8 mouse cellular contexts compared by ENCODE assay signal in the genomic region with DNA sequence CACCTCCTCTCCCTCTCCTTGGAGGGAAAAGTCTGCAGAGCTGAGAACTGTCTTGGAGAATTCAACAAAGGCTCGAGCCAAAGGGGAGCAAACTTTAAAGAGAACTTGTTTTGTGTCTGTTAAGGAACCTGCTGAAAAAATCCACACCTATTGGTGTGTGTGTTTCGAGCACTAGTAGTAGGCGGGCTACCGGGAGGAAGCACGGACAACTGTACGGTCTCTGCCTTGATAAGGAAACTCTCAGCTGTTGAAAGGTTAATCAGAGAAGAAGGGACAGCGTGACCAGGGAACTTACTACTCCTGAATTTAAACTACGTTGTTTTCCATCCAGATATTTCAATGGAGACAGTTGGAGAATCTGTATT.
DNase-seq lines count a peak whose midpoint lies in the region; ATAC-seq and TF ChIP-seq lines count a peak whose summit lies in the region.

No protein-coding gene starts in this region.

- H3K4me3 ChIP-seq in heart, embryonic 15.5 days = peak overlapping the region; percentile 61
- peak overlapping the region; percentile 79 for H3K4me3 ChIP-seq in G1E (ENCODE audit: low read depth, low read length)
- H3K4me3 ChIP-seq in megakaryocyte, embryonic 14.5 days (replicated peaks) = peak overlapping the region; percentile 98

- peak overlapping the region; percentile 98 for H3K27ac ChIP-seq in heart, embryonic 15.5 days

- peaks cover 78% of the 10 kb centered on the region for H3K4me1 ChIP-seq in heart, embryonic 15.5 days (replicated peaks)
- peaks cover 80% of the 10 kb centered on the region for H3K4me1 ChIP-seq in G1E (ENCODE audit: insufficient read depth, low read depth, low read length)
- peaks cover 81% of the 10 kb centered on the region for H3K4me1 ChIP-seq in megakaryocyte, embryonic 14.5 days

- intact Hi-C loops in heart, postnatal 25 days (cut with DNase I) = loop anchor here (2.0 to 5.0 kb wide), 2 partner anchors 27 to 58 kb away; no protein-coding TSS in a partner anchor
- intact Hi-C loops in left cerebral cortex, postnatal 4 days (cut with DNase I) = no loop called here

- WGBS in heart, embryonic 15.5 days = under 1% methylated on average over 8 of the region's 8 CpGs

- H3K27me3 ChIP-seq in heart, embryonic 15.5 days = no peaks in the 10 kb centered on the region
- H3K27me3 ChIP-seq in G1E (ENCODE audit: insufficient read depth, low read length) = no peaks in the 10 kb centered on the region
- no peaks in the 10 kb centered on the region for H3K27me3 ChIP-seq in megakaryocyte, embryonic 14.5 days (replicated peaks)

- ATAC-seq in heart, embryonic 15.5 days (replicated peaks; ENCODE audit: insufficient number of reproducible peaks, insufficient read depth, low FRiP score, low read depth) = 0 out of 2 replicates have a peak, but pooled peaks have one; percentile 28
- no peak for ATAC-seq in G1E (ENCODE audit: extremely low read depth, insufficient number of reproducible peaks, low FRiP score, poor library complexity, severe bottlenecking)
- ATAC-seq in hematopoietic stem cell, adult 5-6 weeks (replicated peaks in 1 of 2; ENCODE audit: insufficient read depth in 1 of 2, low FRiP score in 2 of 2, low TSS enrichment in 1 of 2, low read depth in 1 of 2, poor library complexity in 2 of 2, severe bottlenecking in 2 of 2) = peak; percentile 22 to 25; a peak in 2 of 4 replicates

- TF ChIP-seq CTCF in G1E (IDR thresholded peaks at IDR 0.05; ENCODE audit: low read depth, low read length) = no peak

- H3K4me2 ChIP-seq in heart, embryonic 15.5 days = peak overlapping the region; percentile 71

- peak overlapping the region; percentile 64 for H3K9ac ChIP-seq in heart, embryonic 15.5 days

- H3K9me3 ChIP-seq in heart, embryonic 15.5 days (replicated peaks) = no peaks in the 10 kb centered on the region
- H3K9me3 ChIP-seq in G1E (replicated peaks) = no peaks in the 10 kb centered on the region
- no peaks in the 10 kb centered on the region for H3K9me3 ChIP-seq in megakaryocyte, embryonic 14.5 days

- H3K36me3 ChIP-seq in heart, embryonic 15.5 days = no peaks in the 10 kb centered on the region; the same call in 1 of the 2 replicates
- H3K36me3 ChIP-seq in G1E (replicated peaks) = peaks cover 22% of the 10 kb centered on the region
- H3K36me3 ChIP-seq in megakaryocyte, embryonic 14.5 days (replicated peaks; ENCODE audit: low read length) = peaks cover 27% of the 10 kb centered on the region

- DNase-seq in heart, postnatal 25 days (ENCODE audit: low spot score) = no peak
- DNase-seq in G1E (ENCODE audit: low spot score) = no peak
- DNase-seq in left cerebral cortex, postnatal 4 days = no peak
- DNase-seq in right cerebral cortex, postnatal 14 days = no peak
- DNase-seq in kidney, adult 18-20 months = no peak
